Mouse (Mus musculus) c-Kit-positive CD71-positive TER-119-negative erythroid progenitor cells, embryonic 14.5 days (primary cell): Measurements from ENCODE around the gene Ttc25.
A peak's percentile ranks its signal among the peaks of the same experiment; 100 is the strongest.
"Not testable (repeated sequence)": the region's sequence is repeated elsewhere in the genome, so short reads cannot be mapped to it uniquely, and the experiment has no call there.

Experiments used
- DNase-seq: peaks from one replicate; pipeline ENCODE4 v3.0.0-alpha.2; 2013; ENCODE audit warnings: low read depth

Ttc25 gene

DNA sequence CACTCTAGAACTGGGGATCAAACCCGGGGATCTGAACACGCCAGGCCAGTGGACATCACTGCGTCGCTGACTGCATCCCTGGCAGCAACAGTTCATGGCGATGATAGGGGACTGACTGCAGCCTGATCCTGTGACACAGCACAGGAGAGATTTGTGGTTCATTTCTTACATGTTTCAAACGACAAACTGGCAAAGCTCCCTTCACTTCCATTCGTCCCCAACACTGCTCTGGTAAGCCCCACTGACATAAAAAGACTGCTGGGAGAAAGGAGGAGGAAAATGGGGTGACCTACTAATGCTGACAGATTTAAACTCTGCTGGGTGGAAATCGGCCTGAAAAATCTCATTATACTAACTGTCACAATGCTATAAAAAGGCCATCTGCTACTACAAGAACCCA lies 58.4 kb downstream of the Ttc25 start:
- DNase-seq, result no peak

DNA sequence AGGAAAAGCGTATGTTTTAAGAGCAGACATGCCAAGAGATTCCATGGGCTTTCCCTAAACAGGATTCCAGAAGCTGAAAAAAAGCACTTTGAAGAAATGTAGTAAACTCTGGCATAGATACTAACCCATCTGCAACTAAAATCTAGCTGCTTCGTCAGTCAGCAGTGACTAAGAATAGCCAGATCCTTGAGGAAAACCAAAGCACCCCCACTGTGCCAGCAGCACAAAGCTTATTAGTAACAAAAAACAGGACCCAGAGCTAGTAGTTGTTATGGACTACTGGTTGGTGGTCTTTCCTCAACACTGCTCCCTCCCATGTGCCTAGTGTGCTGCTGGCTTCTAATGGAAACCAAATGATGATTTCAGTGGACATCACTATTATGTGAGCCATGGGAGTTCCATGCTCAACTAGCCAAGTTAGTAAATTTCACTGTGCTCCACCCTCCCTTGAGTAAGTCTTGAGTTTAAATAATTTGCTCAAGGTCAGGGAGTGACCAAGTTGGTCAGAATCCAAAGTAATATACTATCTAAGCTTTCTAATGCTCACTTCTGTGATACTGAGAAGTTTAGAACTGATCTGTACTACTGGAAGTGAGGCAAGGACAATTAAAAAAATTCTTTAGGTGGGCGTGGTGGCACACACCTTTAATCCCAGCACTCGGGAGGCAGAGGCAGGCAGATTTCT lies 59.1 kb downstream of the Ttc25 start:
- DNase-seq, result no peak

DNA sequence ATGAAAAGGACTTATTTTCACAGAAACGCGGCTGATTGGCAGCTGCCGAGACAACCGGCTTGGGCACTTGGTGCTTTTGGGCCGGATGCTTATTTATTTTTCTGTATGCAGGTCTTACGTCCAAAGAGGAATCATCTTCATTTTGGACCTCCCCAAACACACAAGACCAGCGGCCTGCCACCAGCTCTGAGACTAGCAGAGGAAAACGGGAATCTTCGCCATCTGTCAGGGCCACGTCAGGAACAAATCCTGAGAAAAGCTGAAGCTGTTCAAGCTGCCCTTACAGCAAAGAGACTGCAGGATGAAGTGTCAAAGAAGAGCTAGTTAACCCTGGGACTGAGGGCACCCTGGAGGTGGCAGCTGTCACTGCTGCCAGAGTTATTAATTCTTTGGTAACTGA lies 60.0 kb downstream of the Ttc25 start:
- no peak for DNase-seq

DNA sequence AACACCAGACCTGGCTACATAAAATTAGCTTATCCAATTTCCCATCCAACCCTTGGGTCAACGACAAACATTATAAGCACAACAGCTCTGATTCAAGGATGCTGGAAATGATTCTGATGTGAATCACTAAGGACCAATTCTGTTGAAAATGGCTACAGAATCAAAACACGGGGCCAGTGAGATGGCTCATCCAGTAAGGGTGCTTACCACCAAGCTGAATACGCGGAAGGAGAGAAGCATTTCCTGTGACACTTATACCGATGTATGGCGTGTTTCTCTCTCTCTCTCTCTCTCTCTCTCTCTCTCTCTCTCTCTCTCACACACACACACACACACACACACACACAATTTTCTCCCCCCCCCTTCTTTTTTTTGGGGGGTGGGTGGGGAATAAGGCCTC lies 61.7 kb downstream of the Ttc25 start:
- DNase-seq, result no peak

DNA sequence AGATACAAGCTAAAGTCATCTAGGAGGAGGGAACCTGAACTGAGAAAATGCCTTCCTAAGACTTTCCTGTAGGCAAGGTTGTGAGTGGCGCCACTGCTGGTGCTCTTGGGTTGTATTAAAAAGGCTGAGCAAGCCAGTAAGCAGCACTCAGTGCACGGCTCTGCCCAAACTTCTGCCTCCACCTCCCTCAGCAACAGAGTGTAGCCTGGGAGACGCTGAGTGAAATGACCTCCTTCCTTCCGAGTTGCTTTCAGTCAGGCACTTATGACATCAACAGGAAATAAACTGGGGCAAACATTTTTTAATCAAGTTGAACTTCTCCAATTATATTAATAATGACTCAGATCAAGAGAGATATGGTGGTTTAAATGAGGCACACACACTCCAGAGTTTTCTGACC lies 63.4 kb downstream of the Ttc25 start:
- no peak for DNase-seq

DNA sequence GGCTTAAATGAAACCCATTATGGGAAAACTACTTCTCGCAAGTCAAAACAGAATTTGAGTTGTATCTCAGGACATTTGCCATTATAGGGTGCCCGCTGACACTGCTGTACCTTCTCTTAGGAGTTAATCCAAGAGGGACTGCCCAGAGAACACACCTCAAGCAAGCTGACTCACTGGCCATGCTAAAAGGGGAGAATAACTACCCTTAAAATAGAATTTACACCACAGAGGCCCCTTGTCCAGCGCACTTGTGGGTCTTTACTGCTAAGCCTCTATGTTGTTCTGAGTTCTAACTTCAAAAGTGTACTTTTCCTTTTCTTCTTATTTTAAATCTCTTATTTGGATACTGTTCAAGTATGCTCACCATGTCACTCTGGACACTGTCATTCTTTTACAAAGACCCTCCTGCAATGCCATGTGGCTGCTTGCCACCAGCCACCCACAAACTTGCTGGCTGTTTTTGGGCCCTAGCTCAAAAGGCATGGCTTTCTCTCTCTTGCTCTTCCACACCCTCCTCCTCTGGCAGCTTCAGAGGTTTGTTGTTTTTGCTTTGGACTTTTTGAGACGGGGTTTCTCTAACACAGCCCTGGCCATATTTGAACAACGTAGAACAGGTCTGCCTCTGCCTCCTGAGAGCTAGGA lies 64.1 kb downstream of the Ttc25 start:
- no peak for DNase-seq

DNA sequence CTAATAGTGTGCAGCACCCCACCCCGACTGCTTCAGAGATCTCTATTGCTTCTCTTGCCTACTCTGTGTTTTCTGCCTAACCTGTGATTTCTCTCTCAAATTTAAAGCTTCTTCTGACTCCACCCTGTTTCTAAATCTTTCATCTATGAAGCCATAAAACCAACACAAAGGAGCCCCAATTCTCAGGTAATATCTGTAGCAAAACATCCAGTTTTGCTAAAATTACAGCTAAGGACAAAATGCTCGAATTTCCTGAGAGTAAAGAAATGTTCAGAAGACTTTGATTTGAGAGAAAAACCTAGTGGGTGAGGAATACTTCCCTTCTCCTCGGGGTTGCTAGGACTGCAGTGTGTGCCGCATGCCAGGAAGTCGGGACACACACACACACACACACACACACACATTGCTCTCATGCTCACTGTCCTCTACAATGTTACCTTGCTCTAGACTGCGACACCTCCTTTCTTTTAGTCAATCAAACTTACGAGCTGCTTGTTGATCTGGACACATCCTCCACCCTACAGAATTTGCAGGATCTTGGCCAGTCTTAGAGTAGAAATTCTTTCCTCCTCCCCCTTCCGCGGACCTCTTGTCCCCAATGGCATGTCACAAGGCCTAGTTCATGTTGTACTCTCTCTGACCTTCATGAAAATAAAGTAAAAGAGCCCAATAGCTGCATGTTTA lies 64.7 kb downstream of the Ttc25 start:
- no peak for DNase-seq

DNA sequence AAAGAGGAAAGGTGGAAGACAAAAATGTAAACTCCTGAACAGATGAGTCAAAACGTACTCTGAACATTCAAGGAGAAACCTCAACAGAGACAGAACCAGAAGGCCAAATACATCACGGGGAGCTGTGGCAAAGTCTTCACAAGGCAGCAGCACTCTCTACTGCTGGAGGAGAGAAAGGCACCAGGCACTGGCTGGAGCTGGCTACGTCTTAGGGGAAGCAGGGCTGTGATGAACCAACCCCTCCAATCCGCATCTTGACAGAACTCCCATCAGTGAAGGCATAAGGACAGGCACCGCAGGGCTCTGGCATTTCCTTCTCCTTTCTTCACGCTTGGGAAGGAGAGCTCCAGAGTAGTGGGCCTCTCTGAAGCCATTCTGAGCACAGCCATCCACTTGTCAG lies 66.2 kb downstream of the Ttc25 start:
- no peak for DNase-seq

DNA sequence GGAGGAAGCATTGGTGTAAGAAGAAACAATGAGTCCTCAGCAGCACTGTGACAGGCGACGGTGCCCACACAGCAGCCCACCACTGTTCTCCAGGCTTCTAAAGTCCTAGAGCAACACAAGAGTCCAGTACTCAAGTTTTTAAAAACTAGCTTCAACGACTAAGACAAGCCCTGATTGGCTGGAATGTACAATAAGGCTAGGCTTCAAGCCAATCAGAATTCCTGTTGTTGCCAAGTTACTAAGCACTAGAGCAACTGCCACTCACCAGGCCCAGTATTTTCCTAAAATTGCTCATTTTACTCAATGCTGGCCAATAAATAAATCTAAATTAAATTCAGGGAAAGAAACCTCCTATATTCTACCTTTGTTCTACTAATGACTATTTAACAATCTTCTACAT lies 67.8 kb downstream of the Ttc25 start:
- DNase-seq, result no peak

DNA sequence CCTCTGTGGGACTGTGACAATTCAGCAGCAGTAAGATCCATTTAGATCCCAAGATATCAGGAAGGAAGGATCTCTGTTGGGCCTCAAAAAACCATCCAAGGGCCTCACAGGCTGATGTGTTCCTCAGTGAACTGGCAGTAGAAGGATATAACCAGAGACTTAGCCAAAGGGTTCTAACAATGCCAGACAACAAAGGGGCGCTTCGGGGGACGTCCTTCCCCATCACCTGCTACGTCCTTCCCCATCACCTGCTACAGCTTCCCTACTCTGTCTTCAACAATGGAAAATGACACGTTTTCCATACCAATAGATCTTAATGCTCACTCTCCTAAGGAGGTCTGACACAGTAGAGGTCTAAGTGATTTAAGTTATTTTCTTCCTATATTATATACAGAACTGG lies 70.9 kb downstream of the Ttc25 start:
- no peak for DNase-seq

DNA sequence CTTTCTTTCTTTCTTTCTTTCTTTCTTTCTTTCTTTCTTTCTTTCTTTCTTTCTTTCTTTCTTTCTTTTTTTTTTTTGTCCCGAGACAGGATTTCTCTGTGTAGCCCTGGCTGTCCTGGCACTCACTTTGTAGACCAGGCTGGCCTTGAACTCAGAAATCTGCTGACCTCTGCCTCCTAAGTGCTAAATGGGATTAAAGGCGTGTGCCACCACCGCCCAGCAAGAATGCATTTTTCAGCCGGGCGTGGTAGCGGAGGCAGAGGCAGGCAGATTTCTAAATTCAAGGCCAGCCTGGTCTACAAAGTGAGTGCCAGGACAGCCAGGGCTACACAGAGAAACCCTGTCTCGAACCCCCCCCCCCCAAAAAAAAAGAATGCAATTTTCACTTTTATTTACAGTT lies 71.4 kb downstream of the Ttc25 start:
- not testable (repeated sequence) for DNase-seq

DNA sequence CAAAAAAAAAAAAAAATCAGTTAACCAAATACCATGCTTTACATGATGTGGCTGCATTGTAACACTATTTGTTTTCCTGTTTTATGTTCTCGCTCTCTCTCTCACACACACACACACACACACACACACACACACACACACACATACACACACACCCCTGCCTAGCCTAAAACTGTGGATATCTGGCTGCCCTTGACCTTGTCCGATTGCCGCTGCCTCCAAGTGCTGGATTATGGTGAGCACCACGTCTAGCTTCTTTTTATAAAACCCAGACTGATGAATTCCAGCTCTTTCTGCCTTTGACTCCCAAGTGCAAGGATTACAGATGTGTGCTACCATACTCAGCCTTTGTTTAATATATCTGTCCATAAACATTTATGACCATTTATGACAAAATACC lies 72.1 kb downstream of the Ttc25 start:
- no peak for DNase-seq

DNA sequence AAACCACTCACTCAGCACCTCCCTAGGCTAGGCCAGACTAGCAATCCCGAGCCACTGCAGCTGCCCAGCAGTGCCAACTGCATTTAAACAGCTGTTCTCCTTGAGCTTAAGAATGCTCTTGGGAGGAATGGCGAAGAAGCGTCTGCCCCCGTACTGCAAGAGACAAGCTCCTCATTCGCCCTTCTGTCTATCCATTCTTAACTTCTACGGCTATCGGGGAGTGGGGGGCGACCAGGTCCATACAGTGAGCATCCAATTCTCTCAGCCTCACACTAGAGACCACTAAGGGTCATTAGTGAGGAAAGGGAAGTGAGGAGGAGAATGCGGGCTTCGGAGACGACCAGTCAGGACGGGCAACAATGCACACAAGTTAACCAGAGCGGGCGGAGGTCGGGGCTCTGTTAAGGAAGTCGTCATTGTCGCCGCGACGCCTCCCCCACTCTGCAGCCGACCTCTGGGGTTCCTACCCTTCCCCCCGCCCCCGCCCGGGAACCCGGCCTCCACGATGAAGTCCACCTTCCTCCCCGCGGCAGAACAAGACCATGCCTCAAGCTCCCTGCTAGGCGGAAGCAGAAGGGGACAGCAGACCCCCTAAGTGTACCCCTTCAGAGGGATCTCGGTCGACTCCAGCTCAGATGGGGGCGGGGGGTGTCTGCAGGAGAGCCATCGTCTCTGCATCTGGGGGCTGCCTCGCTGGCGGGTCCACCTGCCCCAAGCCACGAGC lies 73.5 kb downstream of the Ttc25 start, which contains the start of gene Nkiras2:
Gene Nkiras2 (plus strand): TSS at position 484 of the 724 bp plus-strand sequence.
- DNase-seq, result peak; percentile 74

DNA sequence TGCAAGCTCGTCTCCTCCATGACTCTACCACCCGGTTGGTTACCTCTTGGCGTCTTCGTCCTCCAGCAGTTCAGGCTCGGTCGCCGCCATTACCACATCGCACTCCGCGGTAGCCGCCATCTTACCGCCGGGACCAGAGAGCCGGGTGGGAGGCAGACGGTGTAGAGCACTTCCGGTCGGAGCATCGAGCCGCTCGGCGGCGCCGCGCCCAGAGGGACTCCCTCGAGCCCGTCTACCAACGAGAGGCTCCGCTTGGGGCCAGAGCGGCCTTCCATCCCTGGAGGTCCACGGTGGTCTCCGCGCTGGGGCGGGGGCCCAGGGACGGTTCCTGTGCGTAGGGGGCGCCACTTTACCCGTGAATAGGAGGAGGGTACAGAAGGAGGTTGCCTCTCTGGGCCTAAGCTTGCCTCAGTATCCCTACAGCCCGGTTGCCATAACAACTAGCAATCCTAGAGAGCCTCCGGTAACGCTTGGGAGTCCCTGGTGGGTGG lies 74.1 kb downstream of the Ttc25 start:
- DNase-seq, result peak; percentile 89

DNA sequence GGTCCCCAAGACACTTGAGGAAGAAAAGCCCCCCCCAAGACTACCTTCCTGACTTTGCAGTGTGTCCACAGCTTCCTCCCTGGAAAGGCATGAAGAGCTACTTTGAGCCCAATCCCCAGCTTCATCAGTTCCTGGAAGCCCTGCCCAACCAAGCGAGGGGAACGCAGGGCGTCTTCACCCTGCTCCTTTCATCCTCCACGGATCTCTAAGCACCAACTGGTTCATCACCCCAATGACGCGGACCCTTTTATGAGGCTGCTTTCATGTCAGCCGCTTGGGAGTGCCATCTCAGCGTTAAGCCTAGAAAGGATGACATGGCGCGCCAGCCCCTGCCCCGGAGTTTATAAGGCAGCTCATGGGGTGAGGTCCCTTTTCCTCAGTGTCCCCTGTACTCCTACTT lies 74.6 kb downstream of the Ttc25 start, which contains the start of gene Dnajc7:
Gene Dnajc7 (minus strand): TSS at position 187 of the 400 bp plus-strand sequence.
- DNase-seq, result no peak
